Mouse (Mus musculus) neural tube, embryonic 12.5 days (tissue): ENCODE measurements around the gene Camk2d. TPM values are rescaled to one million over a fixed set of nuclear protein-coding genes. Genes with fewer than 3 reads are reported as not detected.

Source experiments
- ATAC-seq: fragments of 200-750 bp; cut with Nextera tagmentation; 2 replicates; pipeline ENCODE4 v1.8.0; 2017; ENCODE audit warnings: low read depth, mild to moderate bottlenecking, moderate TSS enrichment, moderate library complexity; ENCODE audit not compliant: low FRiP score
- H3K27ac ChIP-seq: fragments of 300-500 bp; sonication (generic); 2 replicates; pipeline ENCODE4 v1.5.1; 2016
- H3K27me3 ChIP-seq: fragments of 300-500 bp; sonication (generic); replicated peaks from 2 replicates; pipeline ENCODE4 v1.6.1; 2016; ENCODE audit warnings: mild to moderate bottlenecking
- H3K36me3 ChIP-seq: fragments of 300-500 bp; sonication (generic); 2 replicates; pipeline ENCODE4 v1.6.1; 2016; ENCODE audit warnings: mild to moderate bottlenecking
- H3K4me1 ChIP-seq: fragments of 300-500 bp; sonication (generic); 2 replicates; pipeline ENCODE4 v1.6.1; 2016
- H3K4me2 ChIP-seq: fragments of 300-500 bp; sonication (generic); replicated peaks from 2 replicates; pipeline ENCODE4 v1.6.1; 2016; ENCODE audit warnings: mild to moderate bottlenecking
- H3K4me3 ChIP-seq: fragments of 300-500 bp; sonication (generic); 2 replicates; pipeline ENCODE4 v1.5.1; 2016
- H3K9ac ChIP-seq: fragments of 300-500 bp; sonication (generic); 2 replicates; pipeline ENCODE4 v1.6.1; 2016; ENCODE audit warnings: mild to moderate bottlenecking
- H3K9me3 ChIP-seq: fragments of 300-500 bp; sonication (generic); 2 replicates; pipeline ENCODE4 v1.6.1; 2016; ENCODE audit warnings: mild to moderate bottlenecking
- WGBS: fragments of 180-500 bp; shearing (Covaris S2); methylation state at CpG from one replicate; pipeline ENCODE4 v1.1.7; 2016; 5-methylcytosine and 5-hydroxymethylcytosine counted together
- polyA plus RNA-seq: library from polyadenylated mRNA; unstranded; fragments of >200 nt; fragmentation: Nextera tagmentation; extraction: Ambion mirVana; gene quantifications from 2 replicates; pipeline ENCODE4 v1.2.1, GENCODE M21; 2016

The Camk2d gene
- polyA plus RNA-seq, 1 experiment from 2014 or later, result 31.4 TPM

GRCm38 (mm10) chr3:126613510-126614128 is 17.5 kb downstream of the Camk2d start:
- no peak overlapping the region for H3K4me3 ChIP-seq
- peaks cover 5% of the 10 kb centered on the region; the same call in 1 of the 2 replicates for H3K4me1 ChIP-seq
- H3K36me3 ChIP-seq, result no peaks in the 10 kb centered on the region
- H3K9me3 ChIP-seq, result no peaks in the 10 kb centered on the region
- H3K27ac ChIP-seq, result no peak overlapping the region
- H3K27me3 ChIP-seq, result no peaks in the 10 kb centered on the region
- WGBS, result 75% methylated on average over 11 of the region's 11 CpGs
- no peak overlapping the region for H3K4me2 ChIP-seq
- H3K9ac ChIP-seq, result no peak overlapping the region
- no peak for ATAC-seq

DNA sequence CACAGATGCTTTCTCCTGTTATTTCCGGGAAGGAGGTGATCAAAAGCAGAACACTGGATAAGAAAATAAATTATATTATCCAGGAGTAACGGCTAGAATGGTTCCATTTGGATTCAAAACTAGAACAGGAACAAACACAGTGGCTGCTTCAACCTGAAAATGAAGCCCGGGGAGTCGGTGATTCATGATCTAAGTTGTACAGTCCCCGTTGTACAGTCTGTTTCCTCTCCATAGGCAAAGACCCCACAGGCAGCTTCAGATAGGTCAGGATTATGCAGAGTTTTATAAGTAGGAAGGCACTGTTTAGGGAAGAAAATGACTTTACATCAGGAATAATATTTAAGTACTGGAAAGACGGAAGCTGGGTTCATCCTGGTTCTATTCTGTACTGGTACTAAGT is 19.2 kb downstream of the Camk2d start:
- WGBS, result 84% methylated on average over 6 of the region's 6 CpGs

GRCm38 (mm10) chr3:126620152-126620551 is 24.1 kb downstream of the Camk2d start:
- Histone ChIP-seq H3K4me2 (no peak overlapping the region), H3K27ac (no peak overlapping the region), H3K4me3 (no peak overlapping the region), H3K4me1 (no peaks in the 10 kb centered on the region), H3K36me3 (no peaks in the 10 kb centered on the region), H3K27me3 (no peaks in the 10 kb centered on the region), H3K9ac (no peak overlapping the region), H3K9me3 (no peaks in the 10 kb centered on the region)
- 92% methylated on average over 6 of the region's 6 CpGs for WGBS
- no peak for ATAC-seq

More for the DNA sequence above, 19.2 kb downstream of the Camk2d start:
- Histone ChIP-seq H3K4me3 (no peak overlapping the region), H3K4me2 (no peak overlapping the region), H3K36me3 (no peaks in the 10 kb centered on the region), H3K9ac (no peak overlapping the region), H3K27ac (no peak overlapping the region), H3K9me3 (no peaks in the 10 kb centered on the region), H3K27me3 (no peaks in the 10 kb centered on the region), H3K4me1 (no peaks in the 10 kb centered on the region)
- no peak for ATAC-seq

DNA sequence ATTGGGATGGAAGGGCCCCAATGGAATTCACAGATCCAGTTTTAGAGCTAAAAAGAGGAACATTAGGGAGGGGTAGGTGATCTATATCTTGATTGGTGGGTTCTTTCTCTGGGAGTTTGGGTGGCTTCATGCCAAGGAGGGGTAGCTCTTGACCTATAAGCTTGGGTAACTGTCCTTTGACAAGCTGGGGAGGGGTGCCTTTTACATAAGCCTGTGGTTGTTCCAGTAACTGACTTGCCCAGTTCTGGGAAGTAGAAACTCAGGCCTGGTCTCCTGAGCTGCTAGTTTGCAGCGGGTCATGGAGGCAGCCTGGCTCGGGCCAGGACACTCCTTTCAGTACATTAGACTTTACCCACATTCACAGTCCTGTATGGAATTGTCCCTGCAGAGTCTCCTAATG is 26.4 kb downstream of the Camk2d start:
- Histone ChIP-seq H3K9me3 (no peaks in the 10 kb centered on the region), H3K9ac (no peak overlapping the region), H3K27ac (no peak overlapping the region), H3K4me1 (no peaks in the 10 kb centered on the region), H3K4me3 (no peak overlapping the region), H3K36me3 (no peaks in the 10 kb centered on the region), H3K27me3 (no peaks in the 10 kb centered on the region), H3K4me2 (no peak overlapping the region)
- 93% methylated on average over 2 of the region's 2 CpGs for WGBS
- no peak for ATAC-seq

DNA sequence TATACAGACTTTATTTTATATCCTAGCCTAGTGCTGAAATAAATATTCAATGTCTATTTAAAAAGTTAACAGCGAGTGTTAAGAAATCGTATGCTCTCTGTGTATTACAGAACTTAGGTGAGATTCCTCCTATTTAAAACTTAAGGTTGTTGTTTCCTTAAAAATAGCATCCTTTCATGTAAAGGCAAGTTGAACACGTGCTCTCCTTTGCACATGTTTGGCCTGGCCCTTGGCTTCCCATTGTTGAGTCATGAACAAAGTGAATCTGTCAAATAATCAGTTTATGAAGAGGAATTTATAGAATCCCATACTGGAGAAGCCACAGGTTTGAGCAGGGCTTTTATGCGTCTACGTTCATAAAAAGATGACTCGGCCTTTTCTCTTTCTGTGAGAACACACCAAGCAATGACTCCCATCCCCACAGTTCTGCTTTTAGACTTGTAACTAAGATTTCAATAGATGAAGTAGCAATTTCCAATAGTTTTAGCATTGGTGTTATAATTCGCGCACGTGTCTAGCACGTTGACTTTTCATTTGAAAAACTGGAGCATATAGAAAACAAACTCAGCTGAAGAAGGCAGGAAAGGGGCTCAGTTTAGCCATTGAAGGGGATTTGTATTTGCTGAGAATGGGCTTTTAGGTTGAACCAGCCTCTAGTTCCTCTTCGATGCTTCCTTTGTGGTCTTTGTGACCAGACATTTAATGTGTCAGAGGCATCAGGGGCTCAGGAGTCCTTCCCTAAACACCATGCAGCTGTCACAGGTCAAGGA is 29.1 kb downstream of the Camk2d start:
- H3K4me2 ChIP-seq, result no peak overlapping the region
- no peak overlapping the region for H3K27ac ChIP-seq
- no peaks in the 10 kb centered on the region for H3K36me3 ChIP-seq
- H3K4me3 ChIP-seq, result no peak overlapping the region
- ATAC-seq, result no peak
- WGBS, result 89% methylated on average over 11 of the region's 11 CpGs
- H3K9me3 ChIP-seq, result no peaks in the 10 kb centered on the region
- H3K4me1 ChIP-seq, result 0 out of 2 replicates have a peak, but pooled peaks cover 2% of the 10 kb centered on the region
- no peaks in the 10 kb centered on the region for H3K27me3 ChIP-seq
- no peak overlapping the region for H3K9ac ChIP-seq

- Histone ChIP-seq H3K4me3 (no peak overlapping the region), H3K4me2 (no peak overlapping the region), H3K9ac (no peak overlapping the region), H3K9me3 (no peaks in the 10 kb centered on the region), H3K36me3 (no peaks in the 10 kb centered on the region), H3K27ac (no peak overlapping the region), H3K27me3 (no peaks in the 10 kb centered on the region), H3K4me1 (0 out of 2 replicates have a peak, but pooled peaks cover 2% of the 10 kb centered on the region)
- WGBS, result 88% methylated on average over 8 of the region's 8 CpGs
- no peak for ATAC-seq
Measured at GRCm38 (mm10) chr3:126625764-126626040, 29.6 kb downstream of the Camk2d start.

- 91% methylated on average over 4 of the region's 4 CpGs for WGBS
- no peak for ATAC-seq
- Histone ChIP-seq H3K36me3 (no peaks in the 10 kb centered on the region), H3K9me3 (no peaks in the 10 kb centered on the region), H3K4me3 (no peak overlapping the region), H3K4me2 (no peak overlapping the region), H3K9ac (no peak overlapping the region), H3K27ac (no peak overlapping the region), H3K27me3 (no peaks in the 10 kb centered on the region), H3K4me1 (0 out of 2 replicates have a peak, but pooled peaks cover 2% of the 10 kb centered on the region)
Measured at GRCm38 (mm10) chr3:126627968-126628367, 31.9 kb downstream of the Camk2d start.

GRCm38 (mm10) chr3:126628380-126628779 is 32.3 kb downstream of the Camk2d start:
- H3K27ac ChIP-seq, result no peak overlapping the region
- WGBS, result 63% methylated on average over 3 of the region's 3 CpGs
- H3K4me3 ChIP-seq, result no peak overlapping the region
- H3K4me2 ChIP-seq, result no peak overlapping the region
- no peak overlapping the region for H3K9ac ChIP-seq
- H3K9me3 ChIP-seq, result no peaks in the 10 kb centered on the region
- no peaks in the 10 kb centered on the region for H3K36me3 ChIP-seq
- 0 out of 2 replicates have a peak, but pooled peaks cover 2% of the 10 kb centered on the region for H3K4me1 ChIP-seq
- ATAC-seq, result no peak
- H3K27me3 ChIP-seq, result no peaks in the 10 kb centered on the region

GRCm38 (mm10) chr3:126629040-126629439 is 32.9 kb downstream of the Camk2d start:
- H3K27ac ChIP-seq, result no peak overlapping the region
- no peaks in the 10 kb centered on the region for H3K9me3 ChIP-seq
- H3K36me3 ChIP-seq, result no peaks in the 10 kb centered on the region
- WGBS, result 94% methylated on average over 2 of the region's 2 CpGs
- no peaks in the 10 kb centered on the region for H3K27me3 ChIP-seq
- H3K9ac ChIP-seq, result no peak overlapping the region
- no peak overlapping the region for H3K4me3 ChIP-seq
- H3K4me2 ChIP-seq, result no peak overlapping the region
- no peak for ATAC-seq
- H3K4me1 ChIP-seq, result 0 out of 2 replicates have a peak, but pooled peaks cover 2% of the 10 kb centered on the region

DNA sequence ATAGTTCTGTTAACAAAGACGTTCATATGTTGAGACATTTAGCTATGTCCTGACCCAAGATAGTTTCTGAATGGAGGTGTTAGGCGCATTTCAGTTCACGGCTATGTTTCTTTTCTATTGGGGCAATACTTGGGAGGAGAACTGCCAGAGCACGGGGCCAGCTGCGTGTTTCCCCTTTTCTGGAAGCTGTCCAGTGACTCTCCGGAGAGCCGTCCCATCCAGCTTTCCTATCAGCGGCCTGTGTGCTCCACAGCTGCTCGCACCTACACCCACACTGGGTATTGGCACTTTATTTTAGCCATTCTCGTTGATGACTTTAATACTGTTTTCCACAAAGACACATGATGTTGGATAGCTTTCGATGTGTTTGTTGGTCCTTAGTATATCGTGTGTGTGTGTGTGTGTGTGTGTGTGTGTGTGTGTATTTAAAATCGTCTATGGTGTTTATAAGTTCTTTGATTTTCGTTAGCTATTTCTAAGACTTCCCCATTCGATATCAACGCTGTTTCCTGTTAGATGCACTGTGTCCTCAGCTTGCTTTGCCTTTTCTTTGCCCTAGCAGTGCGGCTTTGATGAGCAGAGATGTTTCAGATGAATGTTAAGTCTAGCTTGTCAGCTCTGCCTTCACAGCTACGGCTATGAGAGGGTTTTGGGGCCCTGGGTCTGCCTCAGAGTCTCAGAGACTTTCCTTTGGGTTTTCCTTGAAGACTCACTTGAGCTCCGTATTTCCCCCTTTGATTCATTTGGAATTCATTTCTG is 34.2 kb downstream of the Camk2d start:
- Histone ChIP-seq H3K9me3 (no peaks in the 10 kb centered on the region), H3K4me3 (no peak overlapping the region), H3K27me3 (no peaks in the 10 kb centered on the region), H3K27ac (no peak overlapping the region), H3K36me3 (no peaks in the 10 kb centered on the region), H3K4me2 (no peak overlapping the region), H3K4me1 (0 out of 2 replicates have a peak, but pooled peaks cover 2% of the 10 kb centered on the region), H3K9ac (no peak overlapping the region)
- no peak for ATAC-seq
- WGBS, result 89% methylated on average over 19 of the region's 19 CpGs

DNA sequence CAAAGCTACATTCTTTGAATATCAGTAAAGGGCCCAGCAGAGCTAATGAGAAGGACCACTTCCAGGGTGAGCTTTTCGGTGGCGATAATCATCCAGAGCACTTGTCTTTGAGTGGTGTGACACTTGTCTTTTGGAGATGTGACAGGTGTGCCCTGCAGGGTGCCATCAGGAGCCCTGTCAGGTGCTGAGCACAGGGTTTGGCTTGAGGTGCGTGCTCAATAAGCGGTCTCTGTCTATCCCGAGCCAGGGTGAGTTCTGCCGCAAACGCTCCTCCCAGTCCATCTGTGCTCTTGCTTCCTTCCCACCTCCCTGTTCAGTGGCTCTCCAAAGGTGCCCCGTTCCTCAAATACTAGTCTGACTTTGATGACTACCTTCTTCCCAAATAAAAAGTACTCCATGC is 35.5 kb downstream of the Camk2d start:
- no peak overlapping the region for H3K27ac ChIP-seq
- H3K4me3 ChIP-seq, result no peak overlapping the region
- H3K4me1 ChIP-seq, result 0 out of 2 replicates have a peak, but pooled peaks cover 2% of the 10 kb centered on the region
- H3K9me3 ChIP-seq, result no peaks in the 10 kb centered on the region
- WGBS, result 83% methylated on average over 8 of the region's 8 CpGs
- H3K4me2 ChIP-seq, result no peak overlapping the region
- no peaks in the 10 kb centered on the region for H3K27me3 ChIP-seq
- H3K9ac ChIP-seq, result no peak overlapping the region
- H3K36me3 ChIP-seq, result no peaks in the 10 kb centered on the region
- ATAC-seq, result no peak

DNA sequence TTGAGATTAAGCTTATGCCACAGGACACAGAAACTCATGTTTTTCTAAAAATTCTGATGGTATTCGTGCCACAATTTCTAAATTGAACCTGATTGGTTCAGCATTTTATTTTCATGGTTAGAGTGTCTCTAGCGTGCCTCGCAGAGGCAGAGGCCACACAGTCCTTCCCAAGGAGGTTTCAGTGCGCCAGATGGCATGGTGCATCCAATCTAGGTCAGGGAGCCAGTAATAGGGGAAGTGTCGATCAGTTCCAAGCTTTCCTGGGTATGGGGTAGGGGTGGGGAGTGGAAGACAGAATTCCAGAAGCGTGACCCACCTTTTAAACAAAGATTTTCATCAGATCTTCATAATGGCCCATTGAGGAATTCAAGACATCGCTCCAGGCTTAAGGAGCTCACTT is 36.5 kb downstream of the Camk2d start:
- Histone ChIP-seq H3K9ac (no peak overlapping the region), H3K4me3 (no peak overlapping the region), H3K27me3 (no peaks in the 10 kb centered on the region), H3K4me2 (no peak overlapping the region), H3K4me1 (0 out of 2 replicates have a peak, but pooled peaks cover 2% of the 10 kb centered on the region), H3K9me3 (no peaks in the 10 kb centered on the region), H3K36me3 (no peaks in the 10 kb centered on the region), H3K27ac (no peak overlapping the region)
- no peak for ATAC-seq
- WGBS, result 80% methylated on average over 7 of the region's 7 CpGs
